Mouse (Mus musculus): ENCODE data around the gene Baat. TPM values are rescaled to one million over a fixed set of nuclear protein-coding genes. Genes with fewer than 3 reads are reported as not detected.

The Baat gene
- polyA plus RNA-seq (2014; fragmentation: Illumina TruSeq; extraction: RNeasy Lipid Tissue Mini Kit (QIAGEN cat#74804); ENCODE audit: low read depth, low replicate concordance), result not detected

GRCm38 (mm10) chr4:49506386-49506785 is at the start of gene Baat:
Gene Baat, minus strand, starts transcription at chr4:49506557.

GRCm38 (mm10) chr4:49549383-49549782 is 43.0 kb upstream of the Baat start, which contains the start of gene Aldob:
Gene Aldob, minus strand, starts transcription at chr4:49549546.

GRCm38 (mm10) chr4:49520572-49521340 is 14.4 kb upstream of the Baat start, which contains the start of the genes Mrpl50 and Zfp189:
Gene Mrpl50, minus strand, starts transcription at chr4:49521093.
Gene Zfp189, plus strand, starts transcription at chr4:49521176.

GRCm38 (mm10) chr4:49473435-49474100 is 32.8 kb downstream of the Baat start, which contains the start of gene Acnat1:
Gene Acnat1, minus strand, starts transcription at chr4:49473912.

Other genes starting within 250 kb of the Baat start
- 0.45 TPM for gene Acnat2, start 98.4 kb downstream of the Baat start, polyA plus RNA-seq (2014; fragmentation: Illumina TruSeq; extraction: RNeasy Lipid Tissue Mini Kit (QIAGEN cat#74804); ENCODE audit: low read depth, low replicate concordance)
- 0.53 TPM for gene Acnat1, start 32.6 kb downstream of the Baat start, polyA plus RNA-seq (2014; fragmentation: Illumina TruSeq; extraction: RNeasy Lipid Tissue Mini Kit (QIAGEN cat#74804); ENCODE audit: low read depth, low replicate concordance)
- gene Mrpl50, start 14.5 kb upstream of the Baat start, polyA plus RNA-seq (2014; fragmentation: Illumina TruSeq; extraction: RNeasy Lipid Tissue Mini Kit (QIAGEN cat#74804); ENCODE audit: low read depth, low replicate concordance), result 19.7 TPM
- gene Zfp189, start 14.6 kb upstream of the Baat start, polyA plus RNA-seq (2014; fragmentation: Illumina TruSeq; extraction: RNeasy Lipid Tissue Mini Kit (QIAGEN cat#74804); ENCODE audit: low read depth, low replicate concordance), result 44.9 TPM
- gene Aldob, start 43.0 kb upstream of the Baat start, polyA plus RNA-seq (2014; fragmentation: Illumina TruSeq; extraction: RNeasy Lipid Tissue Mini Kit (QIAGEN cat#74804); ENCODE audit: low read depth, low replicate concordance), result 2.4 TPM
- gene Tmem246, start 91.3 kb upstream of the Baat start, polyA plus RNA-seq (2014; fragmentation: Illumina TruSeq; extraction: RNeasy Lipid Tissue Mini Kit (QIAGEN cat#74804); ENCODE audit: low read depth, low replicate concordance), result 42.7 TPM
- 38.8 TPM for gene Rnf20, start 125.4 kb upstream of the Baat start, polyA plus RNA-seq (2014; fragmentation: Illumina TruSeq; extraction: RNeasy Lipid Tissue Mini Kit (QIAGEN cat#74804); ENCODE audit: low read depth, low replicate concordance)
- 411 TPM for gene Ppp3r2, start 175.5 kb upstream of the Baat start, polyA plus RNA-seq (2014; fragmentation: Illumina TruSeq; extraction: RNeasy Lipid Tissue Mini Kit (QIAGEN cat#74804); ENCODE audit: low read depth, low replicate concordance)

All from testis, adult 10 weeks (tissue).